Mouse (Mus musculus): ENCODE measurements around the gene Lyrm4. TPM values are rescaled to one million over a fixed set of nuclear protein-coding genes. Genes with fewer than 3 reads are reported as not detected.
A peak's percentile ranks its signal among the peaks of the same experiment; 100 is the strongest.
"Not testable (repeated sequence)": the region's sequence is repeated elsewhere in the genome, so short reads cannot be mapped to it uniquely, and the experiment has no call there.

Lyrm4 gene
- polyA plus RNA-seq, 1 experiment, result 11.9 TPM

DNA sequence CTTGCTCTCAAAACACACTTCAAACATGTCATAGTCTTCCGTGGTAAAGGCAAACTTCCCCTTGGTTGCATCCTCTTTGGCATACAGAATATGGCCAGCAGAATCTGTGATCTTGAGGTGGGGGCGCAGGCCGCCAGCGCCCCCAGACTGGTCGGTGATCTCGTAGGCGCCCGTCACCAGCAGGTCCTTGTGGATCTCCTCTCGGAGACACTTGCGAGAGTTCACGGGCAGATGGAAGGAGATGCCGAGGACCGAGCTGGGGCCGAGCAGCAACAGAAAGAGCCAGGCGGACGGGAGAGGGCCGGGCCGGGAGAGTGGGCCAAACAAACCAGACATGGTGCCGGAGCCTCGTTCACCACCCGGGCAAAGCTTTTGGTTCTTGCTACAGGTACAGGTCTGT is 126.1 kb downstream of the Lyrm4 start:
- H3K4me3 ChIP-seq (ENCODE audit: insufficient read depth, low read depth, low read length); H3K27ac ChIP-seq (replicated peaks; ENCODE audit: low read depth, low read length): not testable (repeated sequence)
- peaks cover 18% of the 10 kb centered on the region for H3K4me1 ChIP-seq (ENCODE audit: control insufficient read depth, insufficient read depth, insufficient read length, low read length)

DNA sequence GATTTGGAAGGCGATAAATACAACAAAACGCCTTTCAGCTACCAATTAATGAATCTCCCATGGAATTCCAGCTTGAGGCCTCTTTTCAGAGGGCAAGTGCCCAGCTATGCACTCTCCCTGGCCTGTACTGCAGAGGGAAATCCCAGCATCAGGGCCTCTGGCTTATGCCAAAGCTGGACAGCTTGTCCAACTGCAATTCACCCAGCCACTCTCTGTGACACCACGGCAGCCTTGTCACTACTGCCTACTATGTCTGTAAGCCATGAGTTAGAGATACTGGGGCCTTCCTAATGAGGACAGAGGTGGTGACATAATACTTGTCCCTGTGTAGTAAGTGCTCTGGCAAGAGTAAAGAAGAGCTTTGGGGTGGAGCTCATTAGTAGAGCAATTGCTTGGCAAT is 128.0 kb downstream of the Lyrm4 start:
- H3K4me1 ChIP-seq (ENCODE audit: control insufficient read depth, insufficient read depth, insufficient read length, low read length), result peaks cover 11% of the 10 kb centered on the region
- H3K4me3 ChIP-seq (ENCODE audit: insufficient read depth, low read depth, low read length), result no peak overlapping the region
- no peak overlapping the region for H3K27ac ChIP-seq (replicated peaks; ENCODE audit: low read depth, low read length)

GRCm38 (mm10) chr13:35982985-35983384 is 134.3 kb downstream of the Lyrm4 start:
- H3K27ac ChIP-seq (replicated peaks; ENCODE audit: low read depth, low read length), result no peak overlapping the region
- no peak overlapping the region for H3K4me3 ChIP-seq (ENCODE audit: insufficient read depth, low read depth, low read length)
- no peaks in the 10 kb centered on the region for H3K4me1 ChIP-seq (ENCODE audit: control insufficient read depth, insufficient read depth, insufficient read length, low read length)

GRCm38 (mm10) chr13:35980471-35980870 is 136.9 kb downstream of the Lyrm4 start:
- no peak overlapping the region for H3K4me3 ChIP-seq (ENCODE audit: insufficient read depth, low read depth, low read length)
- H3K27ac ChIP-seq (replicated peaks; ENCODE audit: low read depth, low read length), result no peak overlapping the region
- H3K4me1 ChIP-seq (ENCODE audit: control insufficient read depth, insufficient read depth, insufficient read length, low read length), result no peaks in the 10 kb centered on the region

DNA sequence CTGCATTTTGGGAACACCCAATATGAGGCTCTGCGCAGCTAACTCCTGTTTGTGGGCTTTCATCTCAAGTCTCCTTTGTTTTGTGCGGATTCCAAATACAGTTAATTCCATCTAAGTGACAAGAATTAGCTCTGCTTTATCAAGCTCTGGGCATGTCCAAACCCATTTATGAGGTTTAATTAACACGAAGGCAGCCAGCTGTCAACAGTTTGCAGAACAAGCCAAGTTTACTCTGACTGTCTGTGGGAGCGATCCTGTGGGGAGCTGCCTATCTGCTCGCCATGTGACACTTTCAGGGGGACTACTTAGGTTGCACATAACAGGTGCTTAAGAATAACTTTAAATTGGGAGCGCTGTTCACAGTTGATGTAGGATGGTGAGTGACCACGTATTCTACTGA is 140.4 kb downstream of the Lyrm4 start:
- Histone ChIP-seq H3K4me3 (ENCODE audit: insufficient read depth, low read depth, low read length) (no peak overlapping the region), H3K27ac (replicated peaks; ENCODE audit: low read depth, low read length) (no peak overlapping the region), H3K4me1 (ENCODE audit: control insufficient read depth, insufficient read depth, insufficient read length, low read length) (no peaks in the 10 kb centered on the region)

- Histone ChIP-seq H3K27ac (replicated peaks; ENCODE audit: low read depth, low read length) (no peak overlapping the region), H3K4me3 (ENCODE audit: insufficient read depth, low read depth, low read length) (peak overlapping the region; percentile 60; the same call in 1 of the 2 replicates), H3K4me1 (ENCODE audit: control insufficient read depth, insufficient read depth, insufficient read length, low read length) (no peaks in the 10 kb centered on the region)
Measured at GRCm38 (mm10) chr13:35969829-35970228, 147.5 kb downstream of the Lyrm4 start.

- H3K4me3 ChIP-seq (ENCODE audit: insufficient read depth, low read depth, low read length), result peak overlapping the region; percentile 60
- H3K27ac ChIP-seq (replicated peaks; ENCODE audit: low read depth, low read length), result no peak overlapping the region
- no peaks in the 10 kb centered on the region for H3K4me1 ChIP-seq (ENCODE audit: control insufficient read depth, insufficient read depth, insufficient read length, low read length)
Measured at GRCm38 (mm10) chr13:35969431-35969721, 147.9 kb downstream of the Lyrm4 start.

- peak overlapping the region; percentile 60 for H3K4me3 ChIP-seq (ENCODE audit: insufficient read depth, low read depth, low read length)
- H3K27ac ChIP-seq (replicated peaks; ENCODE audit: low read depth, low read length), result no peak overlapping the region
- H3K4me1 ChIP-seq (ENCODE audit: control insufficient read depth, insufficient read depth, insufficient read length, low read length), result no peaks in the 10 kb centered on the region
Measured at GRCm38 (mm10) chr13:35968719-35969430, 148.5 kb downstream of the Lyrm4 start.

- H3K4me3 ChIP-seq (ENCODE audit: insufficient read depth, low read depth, low read length), result peak overlapping the region; percentile 60
- H3K4me1 ChIP-seq (ENCODE audit: control insufficient read depth, insufficient read depth, insufficient read length, low read length), result no peaks in the 10 kb centered on the region
- H3K27ac ChIP-seq (replicated peaks; ENCODE audit: low read depth, low read length), result no peak overlapping the region
Measured at GRCm38 (mm10) chr13:35968131-35968718, 149.1 kb downstream of the Lyrm4 start.

DNA sequence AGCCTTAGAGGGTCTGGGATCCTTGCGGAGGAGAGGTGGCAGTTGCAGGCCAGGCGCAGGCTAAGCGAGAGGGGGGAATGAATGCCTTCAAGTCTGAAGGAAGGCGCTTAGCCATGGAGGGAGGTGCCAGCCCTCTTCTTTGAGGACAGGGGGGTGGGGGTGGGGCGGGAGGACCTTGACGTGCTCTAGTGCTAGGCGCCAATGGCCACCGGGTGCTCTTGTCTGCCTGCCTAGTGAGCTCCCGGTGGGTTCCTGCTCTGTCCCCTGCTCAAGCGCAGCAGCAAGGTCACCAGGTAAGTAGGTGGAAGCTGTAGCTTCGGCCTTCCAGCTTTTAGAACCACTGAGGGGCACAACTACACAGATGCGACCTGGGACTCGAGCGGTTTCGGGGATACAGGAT is 149.6 kb downstream of the Lyrm4 start:
- Histone ChIP-seq H3K4me1 (ENCODE audit: control insufficient read depth, insufficient read depth, insufficient read length, low read length) (no peaks in the 10 kb centered on the region), H3K4me3 (ENCODE audit: insufficient read depth, low read depth, low read length) (peak overlapping the region; percentile 15; the same call in 1 of the 2 replicates), H3K27ac (replicated peaks; ENCODE audit: low read depth, low read length) (no peak overlapping the region)

DNA sequence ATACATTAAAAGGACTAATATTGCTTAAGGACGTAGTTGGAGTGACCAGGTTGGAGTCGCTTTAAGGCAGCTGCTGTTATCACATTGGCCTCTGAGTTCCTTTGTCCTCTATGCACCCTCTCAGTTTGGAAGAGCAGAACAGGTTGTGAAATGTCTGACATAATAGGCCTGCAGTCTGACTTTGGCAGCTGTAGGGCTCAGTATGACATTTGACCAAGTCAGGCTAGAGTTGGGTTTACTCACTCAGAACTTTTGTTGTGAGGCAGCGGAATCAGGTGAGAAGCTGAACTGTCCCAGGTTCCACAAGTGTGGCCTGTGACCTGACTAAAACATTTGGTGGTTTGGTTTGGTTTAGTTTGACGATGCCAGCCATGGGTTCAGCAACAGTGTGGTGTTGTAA is 153.7 kb downstream of the Lyrm4 start:
- no peaks in the 10 kb centered on the region for H3K4me1 ChIP-seq (ENCODE audit: control insufficient read depth, insufficient read depth, insufficient read length, low read length)
- no peak overlapping the region for H3K4me3 ChIP-seq (ENCODE audit: insufficient read depth, low read depth, low read length)
- H3K27ac ChIP-seq (replicated peaks; ENCODE audit: low read depth, low read length), result peak overlapping the region; percentile 98

- H3K4me3 ChIP-seq (ENCODE audit: insufficient read depth, low read depth, low read length), result no peak overlapping the region
- H3K27ac ChIP-seq (replicated peaks; ENCODE audit: low read depth, low read length), result no peak overlapping the region
- H3K4me1 ChIP-seq (ENCODE audit: control insufficient read depth, insufficient read depth, insufficient read length, low read length), result no peaks in the 10 kb centered on the region
Measured at GRCm38 (mm10) chr13:35959391-35960067, 157.8 kb downstream of the Lyrm4 start.

DNA sequence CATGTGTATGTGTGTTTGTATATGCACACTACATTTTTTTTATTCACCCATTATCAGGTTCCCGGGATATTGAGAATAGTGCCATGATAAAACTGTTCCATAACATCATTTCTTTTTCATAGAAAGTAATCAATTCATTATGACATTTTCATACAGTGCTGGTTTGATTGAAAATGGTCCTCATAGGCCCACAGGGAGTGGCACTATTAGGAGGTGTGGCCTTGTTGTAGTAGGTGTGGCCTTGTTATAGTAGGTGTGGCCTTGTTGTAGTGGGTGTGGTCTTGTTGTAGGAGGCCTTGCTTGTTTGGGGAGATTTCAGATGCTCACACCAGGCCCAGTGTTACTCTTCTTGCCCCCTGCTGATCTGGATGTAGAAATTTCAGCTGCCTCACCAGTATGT is 158.8 kb downstream of the Lyrm4 start, which contains the start of gene Ppp1r3g:
TSS of gene Ppp1r3g (plus strand) at position 301 of the 400 bp plus-strand sequence.
- Histone ChIP-seq H3K4me3 (ENCODE audit: insufficient read depth, low read depth, low read length) (no peak within 1 kb of the TSS), H3K27ac (replicated peaks; ENCODE audit: low read depth, low read length) (no peak within 1 kb of the TSS), H3K4me1 (ENCODE audit: control insufficient read depth, insufficient read depth, insufficient read length, low read length) (no peaks in the 10 kb centered on the region)

- Histone ChIP-seq H3K4me3 (ENCODE audit: insufficient read depth, low read depth, low read length) (no peak overlapping the region), H3K4me1 (ENCODE audit: control insufficient read depth, insufficient read depth, insufficient read length, low read length) (no peaks in the 10 kb centered on the region), H3K27ac (replicated peaks; ENCODE audit: low read depth, low read length) (no peak overlapping the region)
Measured at GRCm38 (mm10) chr13:35949814-35950455, 167.4 kb downstream of the Lyrm4 start.

DNA sequence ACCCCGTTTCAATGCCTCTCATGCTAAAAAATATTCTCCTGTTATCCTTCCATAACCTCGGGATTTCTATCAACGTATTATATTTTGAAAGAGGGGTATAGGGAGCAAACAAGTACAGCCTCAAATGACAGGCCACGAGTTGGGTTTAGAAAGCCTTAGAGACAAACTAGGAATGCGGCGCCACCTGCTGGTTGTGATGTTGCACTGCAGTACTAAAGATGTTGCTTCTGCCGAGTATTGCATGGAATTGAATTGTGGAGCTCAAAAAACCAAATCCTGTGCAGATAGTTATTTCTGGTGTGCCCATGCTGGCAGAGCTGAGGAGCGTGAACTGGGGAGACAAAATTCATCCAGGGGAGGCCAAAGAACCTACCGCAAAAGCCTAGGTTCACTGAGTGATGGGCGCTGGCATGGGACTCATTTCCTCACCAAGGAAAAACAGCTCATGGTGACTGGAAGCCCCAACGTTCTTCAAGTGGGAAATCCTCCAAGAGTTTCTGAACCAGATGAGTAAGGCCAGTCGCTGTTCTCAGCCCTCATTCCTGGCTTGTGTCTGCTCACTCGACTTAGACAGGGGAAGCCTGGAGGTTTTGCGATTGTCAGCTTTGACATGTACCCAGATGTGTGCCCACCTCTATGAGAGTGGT is 169.8 kb downstream of the Lyrm4 start:
- H3K27ac ChIP-seq (replicated peaks; ENCODE audit: low read depth, low read length), result no peak overlapping the region
- no peak overlapping the region for H3K4me3 ChIP-seq (ENCODE audit: insufficient read depth, low read depth, low read length)
- no peaks in the 10 kb centered on the region for H3K4me1 ChIP-seq (ENCODE audit: control insufficient read depth, insufficient read depth, insufficient read length, low read length)

All from brown adipose tissue, adult 24 weeks (tissue).